Mouse (Mus musculus) E14TG2a.4 (cell line): ENCODE results near the gene Zc3h4.

Experiments used
- H3K27me3 ChIP-seq: 2 replicates; pipeline ENCODE4 v1.6.1; 2014; ENCODE audit warnings: low read length, control low read depth; ENCODE audit not compliant: insufficient read depth
- H3K36me3 ChIP-seq: 2 replicates; pipeline ENCODE4 v1.6.1; 2014; ENCODE audit warnings: low read length, control low read depth; ENCODE audit not compliant: insufficient read depth
- H3K4me1 ChIP-seq: replicated peaks from 2 replicates; pipeline ENCODE4 v1.6.1; 2014; ENCODE audit warnings: low read depth, low read length, control low read depth
- H3K4me3 ChIP-seq: replicated peaks from 2 replicates; pipeline ENCODE4 v1.5.1; 2014; ENCODE audit warnings: mild to moderate bottlenecking, low read length
- H3K9me3 ChIP-seq: 2 replicates; pipeline ENCODE4 v1.6.1; 2014; ENCODE audit warnings: low read length, control low read depth
- CTCF ChIP-seq: conservative IDR thresholded peaks from 2 replicates; pipeline ENCODE4 v1.5.1; 2014; ENCODE audit warnings: low read length
- NANOG ChIP-seq: IDR thresholded peaks from 2 replicates; pipeline ENCODE4 v1.6.1; 2014; ENCODE audit warnings: borderline replicate concordance, low read length, mixed read lengths
- POU5F1 ChIP-seq: IDR thresholded peaks from 2 replicates; pipeline ENCODE4 v1.6.1; 2014; ENCODE audit warnings: low read length, borderline replicate concordance

The Zc3h4 gene

GRCm38 (mm10) chr7:16404315-16405072, 3.8 kb downstream of the Zc3h4 start:
- Histone ChIP-seq H3K36me3 (peaks cover 56% of the 10 kb centered on the region), H3K27me3 (no peaks in the 10 kb centered on the region), H3K9me3 (no peaks in the 10 kb centered on the region), H3K4me1 (peaks cover 56% of the 10 kb centered on the region), H3K4me3 (peak overlapping the region; percentile 24)
- no peak for TF ChIP-seq CTCF

DNA sequence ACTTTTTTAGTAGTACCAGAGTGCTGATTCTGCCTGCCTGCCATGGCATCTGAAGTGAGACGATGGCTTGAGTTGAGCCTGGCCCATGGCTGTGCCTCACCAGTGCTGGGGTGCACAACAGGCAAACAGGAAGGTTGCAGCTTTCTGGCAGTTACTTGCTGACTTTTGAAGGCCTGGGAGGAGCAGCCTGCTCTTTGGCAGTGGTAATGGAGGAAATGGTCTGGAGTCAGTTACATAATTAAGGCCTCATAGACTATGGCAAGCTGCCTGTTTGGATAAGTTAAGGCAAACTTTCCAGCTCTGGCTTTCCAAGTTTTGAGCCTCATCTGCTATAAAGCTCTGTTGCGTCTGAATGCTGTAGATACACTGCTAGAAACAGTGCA, 4.4 kb downstream of the Zc3h4 start:
- Histone ChIP-seq H3K36me3 (peaks cover 59% of the 10 kb centered on the region), H3K4me1 (peaks cover 59% of the 10 kb centered on the region), H3K27me3 (no peaks in the 10 kb centered on the region), H3K9me3 (no peaks in the 10 kb centered on the region), H3K4me3 (peak overlapping the region; percentile 15; the same call in 1 of the 2 replicates)
- no peak for TF ChIP-seq NANOG
- no peak for TF ChIP-seq CTCF
- no peak for TF ChIP-seq POU5F1

DNA sequence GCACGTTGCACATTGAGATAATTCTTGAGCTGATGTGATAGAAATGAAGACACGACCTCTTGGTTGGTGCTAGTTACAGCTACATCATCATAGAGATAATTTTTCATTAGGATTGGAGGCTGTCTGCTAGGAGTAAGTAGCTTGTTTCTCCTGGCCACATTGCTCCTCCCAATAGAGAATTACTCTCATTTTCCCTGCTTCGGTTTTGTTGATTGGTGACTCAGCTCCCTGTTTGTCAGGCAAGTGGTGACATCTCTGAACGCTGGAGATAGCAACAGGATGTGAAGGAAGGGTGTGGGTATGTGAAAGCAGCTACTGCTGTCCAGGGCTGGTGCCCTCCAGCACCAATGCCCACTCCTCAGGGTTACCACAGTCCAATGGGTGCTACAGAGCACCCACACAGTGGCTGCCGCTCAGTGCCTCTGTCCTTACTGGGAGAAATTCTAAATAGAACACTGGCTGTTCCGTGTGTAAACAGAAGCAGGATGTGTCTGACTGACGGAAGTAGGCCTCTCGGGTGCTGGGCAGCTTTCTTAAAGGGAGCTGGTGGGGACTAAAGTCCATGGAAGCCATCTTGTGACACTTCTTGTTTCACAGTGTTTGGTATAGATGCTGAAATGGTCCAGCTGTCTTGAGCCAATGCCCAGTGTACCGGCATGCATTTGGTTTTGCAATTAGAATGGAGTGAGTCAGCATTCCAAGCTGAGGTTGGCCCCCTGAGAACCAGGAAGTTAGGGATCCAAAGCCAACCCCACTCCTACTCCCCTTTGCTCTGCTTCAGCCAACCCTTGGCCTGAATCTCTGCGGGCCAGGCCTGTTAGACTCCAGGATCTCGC, 5.0 kb downstream of the Zc3h4 start:
- TF ChIP-seq POU5F1 (no peak), CTCF (no peak), NANOG (no peak)
- no peaks in the 10 kb centered on the region for H3K27me3 ChIP-seq
- H3K9me3 ChIP-seq: no peaks in the 10 kb centered on the region
- H3K36me3 ChIP-seq: peaks cover 65% of the 10 kb centered on the region
- peaks cover 63% of the 10 kb centered on the region for H3K4me1 ChIP-seq
- H3K4me3 ChIP-seq: peak overlapping the region; percentile 63

- no peaks in the 10 kb centered on the region for H3K9me3 ChIP-seq
- peaks cover 77% of the 10 kb centered on the region for H3K36me3 ChIP-seq
- no peak for TF ChIP-seq POU5F1
- TF ChIP-seq CTCF: no peak
- no peak for TF ChIP-seq NANOG
These were observed 6.3 kb downstream of the Zc3h4 start for GRCm38 (mm10) chr7:16406978-16407377.

GRCm38 (mm10) chr7:16411100-16411499, 10.4 kb downstream of the Zc3h4 start:
- TF ChIP-seq CTCF (no peak), NANOG (no peak), POU5F1 (no peak)
- Histone ChIP-seq H3K9me3 (no peaks in the 10 kb centered on the region), H3K4me3 (no peak overlapping the region), H3K27me3 (no peaks in the 10 kb centered on the region), H3K4me1 (peaks cover 74% of the 10 kb centered on the region), H3K36me3 (peaks cover 83% of the 10 kb centered on the region)

More at GRCm38 (mm10) chr7:16406978-16407377, 6.3 kb downstream of the Zc3h4 start:
- Histone ChIP-seq H3K4me1 (peaks cover 72% of the 10 kb centered on the region), H3K27me3 (no peaks in the 10 kb centered on the region), H3K4me3 (no peak overlapping the region)

DNA sequence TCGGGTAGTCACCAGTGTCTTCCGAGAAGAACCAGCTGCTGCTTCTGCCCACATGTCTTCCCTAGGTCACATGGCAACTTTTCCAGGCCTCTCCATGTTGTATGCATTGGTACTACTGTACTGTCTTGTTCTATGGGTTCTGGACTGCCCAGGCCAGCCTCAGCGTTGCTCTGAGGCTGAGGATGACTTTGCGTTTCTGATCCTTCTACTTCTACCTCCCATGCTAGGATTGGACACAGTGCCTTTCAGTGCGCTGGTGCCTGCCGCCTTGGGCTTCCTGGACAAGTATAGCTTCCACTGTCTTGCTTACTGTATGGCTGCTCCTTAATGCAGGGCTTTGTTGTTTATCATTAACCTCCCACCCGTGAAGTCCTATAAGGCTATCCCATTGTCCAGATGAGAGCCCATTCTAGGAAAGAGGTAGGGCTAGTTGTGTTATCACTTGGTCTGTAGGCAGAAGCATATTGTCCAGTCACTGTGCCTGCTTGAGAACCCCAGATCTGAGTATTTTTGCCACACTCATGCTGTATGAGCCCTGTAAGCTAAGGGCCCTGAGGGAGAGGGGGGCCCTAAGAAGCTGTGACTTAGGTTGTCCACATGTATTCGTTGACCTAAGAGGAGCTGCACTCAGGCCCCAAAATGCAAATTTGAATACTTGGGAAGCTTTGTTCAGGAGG, 11.6 kb downstream of the Zc3h4 start:
- no peak overlapping the region for H3K4me3 ChIP-seq
- H3K27me3 ChIP-seq: no peaks in the 10 kb centered on the region
- peaks cover 87% of the 10 kb centered on the region for H3K36me3 ChIP-seq
- no peaks in the 10 kb centered on the region for H3K9me3 ChIP-seq
- peaks cover 75% of the 10 kb centered on the region for H3K4me1 ChIP-seq
- TF ChIP-seq NANOG (no peak), POU5F1 (no peak), CTCF (no peak)

- Histone ChIP-seq H3K4me3 (no peak overlapping the region), H3K36me3 (peaks cover 87% of the 10 kb centered on the region), H3K27me3 (no peaks in the 10 kb centered on the region), H3K9me3 (no peaks in the 10 kb centered on the region), H3K4me1 (peaks cover 74% of the 10 kb centered on the region)
- TF ChIP-seq CTCF (no peak), POU5F1 (no peak), NANOG (no peak)
These were observed 12.2 kb downstream of the Zc3h4 start for GRCm38 (mm10) chr7:16412930-16413329.

GRCm38 (mm10) chr7:16415426-16415825, 14.7 kb downstream of the Zc3h4 start:
- Histone ChIP-seq H3K4me1 (peaks cover 65% of the 10 kb centered on the region), H3K27me3 (no peaks in the 10 kb centered on the region), H3K36me3 (peaks cover 96% of the 10 kb centered on the region), H3K4me3 (no peak overlapping the region), H3K9me3 (no peaks in the 10 kb centered on the region)
- TF ChIP-seq POU5F1: no peak
- no peak for TF ChIP-seq NANOG
- no peak for TF ChIP-seq CTCF
